Mouse (Mus musculus) CH12.LX (cell line): Measurements from ENCODE around the gene Ap1s1.

Experiments
- CHD1 ChIP-seq: IDR thresholded peaks from 2 replicates; pipeline ENCODE4 v1.6.1; 2012; ENCODE audit warnings: low read depth, low read length, improper control_type of control experiment, inconsistent platforms
- CHD2 ChIP-seq: IDR thresholded peaks from 2 replicates; pipeline ENCODE4 v1.6.1; 2011; ENCODE audit warnings: low read length, improper control_type of control experiment
- CTCF ChIP-seq, 2 experiments: IDR thresholded peaks in 1 of 2; conservative IDR thresholded peaks in 1 of 2; 2 replicates each; pipeline ENCODE4 v1.5.1; 2011 to 2012; ENCODE audit warnings: low read depth in 2 of 2, low read length in 2 of 2, improper control_type of control experiment in 1 of 2, inconsistent platforms in 1 of 2, mild to moderate bottlenecking in 1 of 2, moderate library complexity in 1 of 2
- ELF1 ChIP-seq: IDR thresholded peaks from 2 replicates; pipeline ENCODE4 v1.6.1; 2014; ENCODE audit warnings: low read depth, mild to moderate bottlenecking, inconsistent platforms, low read length, improper control_type of control experiment
- IRF4 ChIP-seq: IDR thresholded peaks from 2 replicates; pipeline ENCODE4 v1.6.1; 2014; ENCODE audit warnings: low read depth, mild to moderate bottlenecking, inconsistent platforms, low read length, improper control_type of control experiment
- MXI1 ChIP-seq: IDR thresholded peaks from 2 replicates; pipeline ENCODE4 v1.6.1; 2011; ENCODE audit warnings: mild to moderate bottlenecking, low read depth, low read length, improper control_type of control experiment
- POLR2A ChIP-seq: IDR thresholded peaks from 2 replicates; pipeline ENCODE4 v1.6.1; 2011; ENCODE audit warnings: low read depth, mild to moderate bottlenecking, improper control_type of control experiment, low read length
- USF2 ChIP-seq: conservative IDR thresholded peaks from 2 replicates; pipeline ENCODE4 v1.6.1; 2011; ENCODE audit warnings: low read depth, low read length, improper control_type of control experiment
- ZMIZ1 ChIP-seq: IDR thresholded peaks from 2 replicates; pipeline ENCODE4 v1.6.1; 2012; ENCODE audit warnings: low read depth, mild to moderate bottlenecking, inconsistent platforms, low read length, improper control_type of control experiment

GRCm38 (mm10) chr5:137090870-137091269 lies 44.9 kb upstream of the Ap1s1 start:
- TF ChIP-seq ELF1 (no peak), CTCF (conservative IDR thresholded peaks at IDR 0.05 in 1 of 2, IDR thresholded peaks at IDR 0.05 in 1 of 2; ENCODE audit: low read depth in 2 of 2, low read length in 2 of 2) (no peak), POLR2A (no peak), USF2 (no peak), CHD1 (no peak), MXI1 (no peak), CHD2 (no peak), ZMIZ1 (no peak), IRF4 (no peak)
